Mouse (Mus musculus) naive thymus-derived CD4-positive, alpha-beta T cell, adult 2 months (primary cell): ENCODE results near the gene Trim37.

ENCODE experiments used
- DNase-seq: peaks from one replicate; pipeline ENCODE4 v3.0.0-alpha.2; 2011; ENCODE audit warnings: low read depth

Trim37 gene

DNA sequence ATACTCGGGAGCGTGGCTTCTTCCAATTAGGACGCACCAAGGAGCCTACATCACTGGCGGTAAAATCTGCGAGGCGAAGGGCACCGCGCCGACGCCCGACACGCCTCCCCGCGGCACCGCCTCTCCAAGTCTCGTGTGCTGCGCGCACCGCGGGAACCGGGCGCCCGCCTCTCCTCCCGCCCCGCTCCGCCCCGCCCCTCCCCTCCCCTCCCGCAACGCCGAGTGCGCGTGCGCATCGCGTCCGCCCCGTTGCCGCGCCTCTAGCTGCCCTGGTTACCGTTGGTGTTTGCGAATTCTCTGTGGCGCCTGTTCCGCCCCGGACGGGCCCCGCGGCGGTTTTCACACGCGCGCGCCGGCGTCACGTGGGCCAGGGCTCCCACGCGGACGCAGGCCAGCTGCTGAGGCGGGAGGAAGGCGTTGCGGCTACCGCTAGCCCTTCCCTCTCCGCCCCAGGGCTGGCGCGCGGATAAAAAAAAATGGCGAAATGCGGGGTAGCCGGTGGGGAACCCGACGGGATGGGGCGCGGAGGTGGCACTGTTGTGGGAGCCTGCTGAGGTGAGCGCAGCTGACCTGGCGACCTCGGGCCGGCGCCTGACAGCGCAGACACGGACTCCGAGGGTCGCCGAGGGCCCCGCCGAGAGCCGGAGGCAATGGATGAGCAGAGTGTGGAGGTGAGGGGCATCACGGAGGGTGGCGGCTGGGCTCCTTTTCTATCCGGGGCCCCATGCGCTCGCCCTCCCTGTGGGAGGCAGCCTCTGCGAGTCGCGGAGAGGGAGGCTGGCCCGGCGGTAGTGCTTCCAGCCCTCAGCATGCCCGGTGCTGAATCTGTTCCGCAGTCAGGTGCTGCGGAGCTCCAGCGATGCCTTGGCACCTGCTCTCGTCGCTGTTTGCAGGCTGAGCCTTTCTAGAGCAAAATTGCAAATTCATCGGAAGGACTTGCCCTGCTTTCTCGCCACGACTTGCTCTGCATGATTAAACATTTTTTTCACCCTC, at the start of gene Trim37:
TSS of gene Trim37 (plus strand) at position 254 of the 993 bp plus-strand sequence.
- peak; percentile 93 for DNase-seq

DNA sequence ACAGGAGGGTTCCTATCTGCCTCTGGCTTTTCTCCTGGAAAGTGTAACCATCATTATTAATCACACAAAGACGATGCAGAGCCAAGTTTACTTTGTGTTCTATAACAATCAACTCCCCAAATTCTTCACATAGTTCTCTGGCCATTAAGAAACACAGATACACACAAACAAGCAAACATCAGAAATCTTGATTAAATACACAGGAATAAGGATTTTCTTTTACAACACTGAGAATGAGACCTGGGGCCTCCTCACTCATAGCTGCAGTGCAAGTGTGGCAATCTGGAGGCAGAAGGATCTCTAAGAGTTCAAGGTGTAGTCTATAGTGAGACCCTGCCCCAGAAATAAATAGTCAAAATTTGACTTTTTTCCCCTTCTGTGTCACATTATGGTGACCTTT, 43.2 kb upstream of the Trim37 start:
- DNase-seq = no peak

DNA sequence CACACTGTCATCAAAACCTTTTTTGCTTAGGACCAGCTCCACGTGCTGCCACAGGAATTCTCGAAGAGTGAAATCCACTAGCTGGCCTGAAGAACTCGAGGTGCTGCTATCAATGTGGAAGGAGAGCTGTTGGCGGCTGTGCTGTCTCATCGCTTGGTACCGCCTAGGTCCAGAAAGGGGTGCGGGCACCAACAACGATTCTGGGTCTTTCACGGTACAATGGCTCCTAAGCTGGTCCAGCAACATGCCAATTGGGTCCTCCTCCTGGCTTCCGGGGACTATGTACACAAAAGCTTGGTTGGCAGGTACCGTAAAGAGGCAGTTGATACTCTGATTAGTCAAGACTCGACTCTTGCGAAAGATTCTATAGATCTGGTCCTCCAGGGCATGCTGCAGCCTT, 41.4 kb upstream of the Trim37 start:
- DNase-seq = no peak

DNA sequence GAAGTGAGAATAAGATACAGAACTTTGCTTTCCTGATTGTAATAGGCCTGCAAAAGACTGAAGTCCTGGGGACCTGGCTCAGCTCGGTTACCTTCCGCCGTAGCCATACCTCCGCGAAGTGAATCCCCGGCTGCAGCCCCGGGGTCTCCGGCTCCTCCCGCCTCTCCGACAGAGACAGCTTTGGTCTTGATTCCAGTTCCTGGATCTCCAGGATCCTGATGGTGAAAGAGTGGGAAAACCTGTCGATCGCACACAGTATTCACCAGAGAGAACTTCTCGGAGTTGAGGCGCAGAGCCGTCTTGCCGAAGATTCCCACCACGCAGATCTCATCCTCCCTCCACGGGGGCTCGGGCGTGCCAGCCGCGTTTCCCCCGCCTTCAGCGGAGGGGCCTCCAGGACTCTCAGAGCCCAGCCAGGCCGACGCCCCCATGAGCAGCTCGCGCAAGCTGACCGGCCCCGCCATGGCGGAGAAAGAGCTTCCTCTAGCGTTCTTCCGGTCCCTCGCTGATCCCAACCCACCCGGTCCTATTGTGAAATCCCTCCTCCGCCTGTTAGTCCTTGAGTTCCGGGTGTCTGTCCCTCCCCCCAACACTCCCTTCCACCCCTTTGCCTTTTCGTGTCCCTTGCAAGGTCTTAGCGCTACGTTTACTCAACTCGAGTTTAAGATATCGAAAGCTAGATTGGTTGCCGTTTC, 40.4 kb upstream of the Trim37 start, which contains the start of gene Smg8:
TSS of gene Smg8 (minus strand) at position 485 of the 695 bp plus-strand sequence.
- peak; percentile 83 for DNase-seq

DNA sequence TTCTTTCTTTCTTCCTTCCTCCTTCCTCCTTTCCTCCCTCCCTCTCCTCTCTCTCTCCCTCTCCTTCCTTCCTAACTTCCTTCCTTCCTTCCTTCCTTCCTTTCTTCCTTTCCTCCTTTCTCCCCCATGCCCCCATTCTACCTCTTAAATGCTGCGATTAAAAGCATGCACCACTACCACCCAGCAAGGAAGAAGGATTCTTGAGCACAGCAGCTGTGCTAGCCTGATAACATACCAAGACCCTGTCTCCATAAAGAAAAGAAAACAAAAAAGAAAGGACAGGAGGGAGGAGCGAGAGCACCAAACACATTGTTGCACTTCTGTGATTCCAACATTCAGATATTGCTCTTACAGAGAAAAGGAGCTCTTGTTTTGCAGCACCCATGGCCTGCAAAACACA, 39.7 kb upstream of the Trim37 start:
- peak; percentile 23 for DNase-seq

DNA sequence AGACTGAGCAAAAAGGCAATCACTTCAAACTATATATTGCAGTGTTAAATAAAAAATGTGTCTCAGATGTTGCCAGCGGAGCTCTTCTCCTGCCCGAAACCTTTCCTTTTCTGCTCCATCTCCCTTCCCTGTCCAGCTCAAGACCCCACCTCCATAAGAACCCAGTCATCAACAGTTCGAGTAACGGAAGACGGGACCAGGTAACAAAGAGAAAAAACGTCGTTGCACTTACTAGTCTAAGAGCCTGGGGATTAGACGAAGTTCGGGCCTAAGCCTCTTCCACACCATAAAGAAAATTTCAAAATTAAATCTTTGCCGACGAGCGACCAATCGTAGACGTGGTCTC, 18.5 kb upstream of the Trim37 start, which contains the start of gene Prr11:
TSS of gene Prr11 (minus strand) at position 300 of the 346 bp plus-strand sequence.
- no peak for DNase-seq

DNA sequence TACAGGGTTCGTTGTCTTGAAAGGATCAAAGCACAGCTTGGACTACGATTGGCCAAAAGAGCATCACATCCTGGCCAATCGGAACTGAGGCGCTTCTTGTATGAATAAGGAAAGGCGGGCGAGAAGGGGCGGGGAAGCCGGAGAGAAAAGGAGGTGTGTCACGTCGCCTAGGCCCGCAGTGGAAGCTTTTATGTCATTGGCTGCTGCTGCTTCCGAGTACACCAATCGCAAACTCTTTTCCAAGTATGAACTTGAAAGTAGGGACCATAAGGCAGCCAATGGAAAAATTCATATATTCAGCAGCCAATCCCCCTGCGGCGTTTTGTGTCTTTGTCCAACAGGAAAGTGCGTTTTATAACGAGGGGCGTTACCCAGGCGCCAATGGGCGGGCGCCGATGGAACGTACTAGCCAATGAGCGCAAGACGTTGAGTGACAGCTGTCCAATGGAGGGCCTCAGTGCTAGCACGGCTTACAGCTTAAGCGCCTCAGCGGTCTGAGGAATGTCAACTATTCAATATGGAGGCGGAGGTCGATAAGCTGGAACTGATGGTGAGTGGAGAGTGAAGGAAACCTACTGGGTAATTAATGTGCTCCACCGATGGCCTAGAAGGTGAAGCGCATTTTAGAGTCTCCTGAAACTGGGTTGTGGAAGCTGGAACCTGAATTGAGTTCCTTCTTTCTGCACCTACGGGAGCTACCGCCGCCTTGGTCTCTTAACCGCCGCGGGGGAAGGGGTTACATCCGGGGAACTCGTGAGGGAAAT, 17.9 kb upstream of the Trim37 start, which contains the start of gene Ska2:
TSS of gene Ska2 (plus strand) at position 480 of the 764 bp plus-strand sequence.
- DNase-seq = peak; percentile 99

DNA sequence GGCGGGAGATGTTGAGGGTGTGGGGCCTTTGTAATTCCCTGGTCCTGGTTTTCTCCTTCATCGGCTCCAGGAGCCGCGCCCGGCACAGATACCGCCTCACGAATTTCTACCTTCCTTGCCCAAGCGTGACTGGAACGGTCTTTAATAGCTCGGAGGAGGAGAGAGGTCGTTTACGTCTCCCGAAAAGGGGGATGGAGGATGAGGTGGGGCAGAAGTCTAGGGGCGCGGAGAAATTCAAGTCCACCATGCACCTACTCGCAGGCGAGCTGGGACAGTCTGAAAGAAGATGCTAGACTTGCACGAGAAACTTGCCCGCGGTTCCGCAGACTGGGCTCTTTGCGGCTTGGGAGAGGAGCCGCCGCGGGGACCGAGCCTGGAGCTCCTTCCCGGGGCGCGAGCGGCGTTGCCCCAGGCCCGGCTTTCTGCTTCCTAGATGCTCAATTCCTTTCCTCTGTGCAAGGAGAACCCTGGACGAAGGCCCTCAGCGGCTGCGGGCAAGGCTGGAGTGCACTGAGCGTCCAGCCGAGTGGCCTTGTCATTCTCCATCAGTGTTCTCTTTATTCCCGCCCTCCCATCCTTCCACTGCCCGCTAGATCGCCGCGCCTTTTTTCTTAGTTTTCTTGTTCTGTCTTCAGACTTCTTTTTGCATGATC, 17.2 kb upstream of the Trim37 start:
- DNase-seq = no peak

DNA sequence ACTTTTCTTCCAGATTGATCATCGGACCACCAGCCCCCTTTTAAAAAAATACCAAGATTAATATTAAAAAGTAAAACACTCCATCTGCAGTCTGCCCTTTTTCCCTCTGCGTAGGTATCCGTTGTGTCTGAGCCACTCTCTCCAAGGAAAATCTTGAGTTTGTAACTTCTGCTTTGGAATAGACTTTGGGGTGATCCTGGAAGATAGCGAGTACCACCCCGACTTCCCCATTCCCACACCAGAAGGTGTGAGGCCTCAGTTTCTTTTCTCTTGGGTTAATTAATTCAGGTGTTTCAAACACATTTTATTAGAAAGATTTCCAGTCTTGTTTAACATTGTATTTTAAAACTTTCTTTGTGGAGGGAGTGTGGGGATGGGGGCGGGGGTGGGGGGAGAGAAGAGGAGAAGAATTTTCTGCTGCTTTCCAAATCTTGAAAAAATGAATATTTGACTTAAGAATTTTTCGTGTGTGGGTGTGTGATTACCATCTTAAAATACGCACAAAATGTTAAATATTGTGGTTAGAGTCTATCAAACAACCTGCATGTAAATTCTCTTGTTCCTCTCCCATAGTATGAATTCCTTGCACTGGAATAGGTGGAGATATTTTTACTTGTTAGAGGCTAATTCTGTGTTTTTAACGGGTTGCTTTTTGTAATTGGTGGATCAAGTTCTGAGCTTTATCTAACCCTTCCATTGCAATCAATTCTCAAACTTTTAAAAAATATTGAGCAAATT, 16.5 kb upstream of the Trim37 start:
- DNase-seq = no peak

DNA sequence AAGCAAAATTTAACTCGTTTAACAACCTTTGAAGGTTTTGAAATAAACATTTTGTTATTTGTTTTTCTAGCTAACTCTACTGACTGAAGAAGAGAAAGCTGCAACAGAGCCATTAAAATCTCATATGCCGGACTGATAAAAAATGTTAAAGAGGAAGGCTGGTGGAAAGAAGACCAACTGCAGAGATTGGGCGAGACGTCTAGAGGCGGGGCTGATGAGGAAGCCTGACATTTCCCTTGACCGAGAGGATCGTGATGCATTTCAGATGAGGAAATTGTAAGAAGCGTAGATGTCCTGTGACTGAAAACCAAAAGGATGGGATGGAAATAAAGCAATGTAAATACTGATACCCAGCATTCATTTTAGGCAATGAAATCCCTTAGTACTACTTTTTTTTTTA, 5.0 kb upstream of the Trim37 start:
- no peak for DNase-seq

DNA sequence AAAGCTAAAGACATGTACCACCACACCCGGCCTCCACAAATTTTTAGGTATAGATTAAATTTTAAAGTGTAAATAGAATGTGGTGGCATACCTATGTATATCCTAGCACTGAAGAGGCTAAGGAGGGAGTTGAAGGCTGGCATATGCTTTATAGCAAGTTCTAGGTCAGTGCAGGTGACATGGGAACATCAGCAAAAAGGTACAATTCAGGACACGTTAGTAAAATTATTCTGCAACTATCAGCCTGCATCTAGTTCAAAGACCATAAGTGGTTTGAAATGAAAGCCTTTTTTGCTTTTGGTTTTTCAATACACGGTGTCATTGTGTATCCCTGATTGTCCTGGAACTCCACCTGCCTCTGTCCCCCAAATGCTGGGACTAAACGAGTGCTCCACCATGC, 1.3 kb upstream of the Trim37 start:
- DNase-seq = no peak

DNA sequence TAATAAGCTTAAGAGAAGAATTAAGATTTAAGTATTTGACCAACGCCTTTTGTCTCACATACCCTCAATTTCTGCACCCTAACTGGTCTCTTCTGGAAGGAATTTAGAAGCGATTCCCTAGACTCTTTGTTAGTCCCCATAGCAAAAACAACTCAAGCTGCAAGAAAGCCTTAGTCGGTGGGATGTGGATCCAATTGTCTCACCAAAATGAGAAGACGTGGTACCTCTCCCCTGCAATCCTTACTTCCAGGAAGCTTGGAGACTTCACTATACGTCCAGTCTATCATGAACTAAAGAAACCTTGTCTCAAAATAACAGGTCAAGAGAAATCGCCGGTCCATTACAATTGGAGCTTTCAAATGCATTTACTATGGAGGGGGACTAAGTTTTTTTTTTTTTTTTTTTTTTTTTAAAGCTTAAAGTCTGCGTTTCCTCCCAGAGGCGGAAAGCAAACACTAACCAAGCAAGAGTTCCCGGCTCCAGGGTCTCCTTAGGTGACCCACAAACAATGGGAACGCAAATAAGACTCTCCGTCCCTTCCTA, 525 bp upstream of the Trim37 start:
- DNase-seq = no peak

DNA sequence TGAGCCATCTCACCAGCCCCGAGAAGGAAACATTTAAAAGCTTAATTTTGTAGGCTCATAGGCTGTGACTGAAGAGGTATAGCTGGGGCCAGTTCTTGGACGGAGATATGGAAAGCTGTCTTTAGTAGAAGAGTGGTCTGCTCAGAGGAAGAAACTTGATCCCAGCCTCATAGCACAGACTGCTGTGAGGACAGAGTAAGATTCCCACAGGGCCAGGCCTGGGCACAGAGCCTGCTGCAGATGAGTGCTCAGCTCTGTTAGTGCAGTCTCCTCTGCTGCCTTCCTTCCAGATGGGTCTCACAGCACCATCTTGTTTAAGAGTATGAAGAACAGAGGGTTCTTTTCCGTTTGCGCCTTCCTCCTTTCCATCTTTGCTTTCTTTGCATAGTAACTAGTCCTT, 9.4 kb downstream of the Trim37 start:
- DNase-seq = no peak

DNA sequence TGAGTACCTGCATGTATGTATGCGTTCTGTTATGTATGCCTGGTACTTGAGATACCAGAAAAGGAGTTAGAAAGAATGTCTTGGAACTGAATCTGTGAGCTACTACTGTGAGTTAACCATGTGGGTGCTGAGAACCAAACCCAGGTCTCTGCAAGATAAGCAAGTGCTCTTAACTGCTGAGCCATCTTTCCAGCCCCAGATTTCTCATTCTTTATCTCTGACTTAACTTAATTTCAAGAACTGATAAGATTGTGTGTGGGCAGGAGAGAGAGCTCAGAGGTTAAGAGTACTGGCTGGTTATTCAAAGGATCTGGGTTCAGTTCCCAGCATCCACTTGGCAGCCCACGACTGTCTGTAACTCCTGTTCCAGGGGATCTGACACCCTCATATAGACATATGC, 31.1 kb downstream of the Trim37 start:
- no peak for DNase-seq

DNA sequence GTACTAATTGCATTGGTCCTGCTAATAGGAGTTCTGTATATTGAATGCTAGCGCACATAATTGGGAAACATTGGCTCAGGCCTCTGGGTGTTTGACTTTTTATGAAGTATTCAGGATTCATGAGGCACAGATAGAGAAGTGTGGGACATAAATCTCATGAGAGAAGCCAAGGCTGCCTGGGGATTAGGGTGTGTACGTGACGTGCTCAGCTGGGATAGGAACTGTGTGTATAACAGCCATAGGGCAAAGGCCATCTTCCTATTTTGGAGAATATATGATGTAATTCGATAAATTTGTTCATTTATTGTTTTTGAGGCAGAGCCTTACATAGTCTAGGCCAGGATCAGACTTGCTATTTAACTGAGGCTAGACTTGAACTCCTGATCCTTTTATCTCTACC, 35.8 kb downstream of the Trim37 start:
- no peak for DNase-seq

DNA sequence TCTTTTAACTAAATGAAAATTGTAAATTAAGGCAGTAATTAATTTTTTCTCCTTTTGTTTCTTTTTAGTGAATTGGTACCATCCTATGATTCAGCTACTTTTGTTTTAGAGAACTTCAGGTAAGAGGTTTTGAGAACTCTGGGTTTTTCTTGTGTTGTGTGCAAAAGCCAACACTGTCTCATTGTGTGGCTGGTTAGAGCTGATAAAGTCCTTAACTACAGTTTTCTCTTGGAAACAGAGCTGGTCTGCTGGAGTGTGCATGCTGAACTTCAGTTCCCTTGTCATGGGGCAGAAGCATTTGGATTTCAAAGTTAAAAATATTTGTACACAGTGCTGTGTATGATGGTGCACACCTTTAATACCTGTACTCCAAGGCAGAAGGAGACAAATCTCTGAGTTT, 36.9 kb downstream of the Trim37 start:
- DNase-seq = no peak

DNA sequence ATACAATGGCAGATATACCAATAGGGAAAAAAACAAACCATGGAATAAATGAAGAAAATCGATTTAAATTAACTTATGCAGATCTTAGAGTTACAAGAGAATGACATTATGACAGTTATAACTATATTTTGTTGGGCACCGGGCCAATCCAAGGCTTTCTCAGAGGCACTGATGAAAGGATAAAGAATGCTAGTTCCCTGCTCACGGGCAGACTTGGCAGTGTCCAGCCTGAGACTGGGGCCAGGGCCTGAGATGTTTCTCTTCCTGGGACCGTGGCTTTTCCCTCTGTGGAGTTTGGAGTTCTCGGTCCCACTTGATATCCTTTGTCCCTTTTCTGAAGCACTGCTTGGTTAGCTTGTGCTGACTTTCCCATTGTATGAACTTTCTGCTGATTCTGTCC, 46.7 kb downstream of the Trim37 start:
- no peak for DNase-seq

DNA sequence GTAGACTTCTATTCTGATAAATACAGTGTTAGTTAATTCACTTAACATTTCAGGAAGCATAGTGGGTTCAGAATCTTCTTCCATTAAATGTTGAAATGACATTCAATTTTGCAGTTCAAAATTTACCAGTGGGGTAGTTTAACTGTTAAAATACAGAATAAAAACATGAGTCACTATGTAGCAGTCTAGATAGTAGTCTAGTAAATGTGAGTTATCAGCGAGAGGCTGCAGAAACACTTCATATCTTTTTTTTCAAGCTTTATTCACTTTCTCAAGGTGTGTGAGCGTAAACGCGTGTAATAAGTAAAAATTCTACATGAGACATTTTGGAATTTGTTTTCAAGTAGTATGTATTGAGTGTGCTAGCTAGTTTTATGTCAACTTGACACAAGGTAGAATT, 48.2 kb downstream of the Trim37 start:
- no peak for DNase-seq

DNA sequence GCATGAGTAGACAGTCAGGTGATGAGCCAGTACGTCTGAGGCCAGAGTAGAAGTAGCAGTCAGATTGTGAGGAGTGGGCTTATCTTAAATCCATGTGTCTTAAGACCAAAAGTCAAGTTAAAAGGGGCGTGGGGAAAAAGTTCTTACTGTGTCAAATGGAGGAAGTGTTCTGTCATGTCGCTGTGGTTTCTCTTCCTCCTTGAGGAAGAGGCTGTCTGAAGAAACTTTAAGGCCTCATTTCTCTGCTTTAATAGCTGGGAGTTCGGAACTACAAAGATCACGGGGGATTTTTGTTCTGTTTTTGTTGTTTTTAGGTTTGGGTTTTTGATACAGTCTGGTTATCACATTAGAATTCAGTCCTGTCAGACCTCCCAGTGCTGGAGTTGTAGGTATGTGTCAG, 85.4 kb downstream of the Trim37 start:
- DNase-seq = peak; percentile 13

DNA sequence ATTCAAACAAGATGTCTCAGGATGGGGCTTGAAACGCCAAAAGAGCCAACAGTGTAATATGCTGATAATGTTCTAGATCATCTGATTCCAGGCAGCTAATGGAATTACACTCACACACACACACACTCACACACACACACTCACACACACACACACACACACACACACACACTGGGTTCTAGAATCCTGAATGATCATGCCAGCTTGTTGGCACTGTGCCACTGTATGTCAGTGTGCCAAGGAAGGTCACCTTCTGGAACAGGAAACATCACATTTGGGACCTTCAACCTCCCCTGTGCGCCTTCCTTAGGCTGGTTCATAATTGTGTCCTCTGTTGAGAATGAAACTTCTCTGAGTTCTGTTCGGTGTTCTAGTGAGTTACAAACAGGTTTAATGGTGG, 95.8 kb downstream of the Trim37 start:
- DNase-seq = no peak

DNA sequence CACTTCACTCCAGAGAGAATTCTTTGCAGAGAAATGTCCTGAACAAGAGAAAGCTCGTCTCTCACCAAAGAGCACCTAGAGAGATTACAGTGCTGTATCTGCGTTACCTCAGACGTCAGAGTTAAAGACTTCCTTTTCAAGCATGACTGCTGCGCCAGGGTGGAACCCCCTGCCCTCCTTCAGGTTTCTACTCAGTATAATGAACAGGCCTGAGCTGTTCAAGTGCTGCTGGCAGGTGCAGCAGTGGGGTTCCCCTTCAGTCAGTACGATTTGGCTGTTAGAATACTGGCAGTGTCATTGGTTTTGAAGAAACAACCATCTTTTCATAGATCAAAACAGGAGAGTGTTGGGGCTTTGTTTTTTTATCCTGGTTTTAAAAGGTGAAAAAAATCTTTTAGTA, 100.2 kb downstream of the Trim37 start:
- no peak for DNase-seq
